Comparison of ENCODE assay signal across 8 mouse cellular contexts in the genomic region with DNA sequence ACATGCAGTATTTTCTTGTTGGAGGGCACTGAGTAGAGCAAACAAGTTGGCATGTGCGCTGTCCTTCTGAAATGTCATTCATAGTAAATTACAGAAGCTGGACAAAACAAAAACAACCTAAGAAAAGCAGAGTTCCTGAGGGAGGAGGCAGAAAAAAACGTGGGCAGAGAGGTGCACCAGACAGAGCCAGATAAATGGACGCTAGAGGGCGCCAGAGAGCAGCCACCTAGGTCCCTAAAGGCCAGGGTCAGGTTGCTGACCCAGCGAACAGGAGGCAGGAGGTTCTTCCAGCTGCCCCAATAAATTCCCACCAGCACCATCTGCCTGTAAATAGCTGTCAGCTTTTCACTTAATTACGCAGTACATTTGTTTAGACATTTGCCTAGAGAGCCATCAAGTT.
DNase-seq lines count a peak whose midpoint lies in the region; TF ChIP-seq lines count a peak whose summit lies in the region.
"Had no signal": no experiment of that assay in that cellular context is flagged by ENCODE, and none has a peak within 500 bp of the region (broad histone marks: within the 10 kb centered on the region; RNA-seq: fewer than 3 reads in every experiment).

No protein-coding gene starts in this region.

- H3K27me3 ChIP-seq in E14TG2a.4 (ENCODE audit: insufficient read depth, low read length): no peaks in the 10 kb centered on the region
- no peaks in the 10 kb centered on the region for H3K27me3 ChIP-seq in small intestine, adult 2 months (ENCODE audit: control insufficient read depth, insufficient read depth, low read length)
- H3K27me3 ChIP-seq: heart, embryonic 13.5 days had no signal

- DNase-seq in layer of hippocampus, postnatal 10 days (ENCODE audit: low spot score in 2 of 2): peak; percentile 32 to 33
- DNase-seq in layer of hippocampus, postnatal 36 days: no peak
- DNase-seq in NIH3T3 (ENCODE audit: low read depth): peak; percentile 14
- peak; percentile 40 to 69 for DNase-seq in cerebellum, postnatal 25 days
- DNase-seq in layer of hippocampus, postnatal 25 days (ENCODE audit: extremely low spot score in 1 of 2, low spot score in 1 of 2): peak; percentile 17 to 49

- no peaks in the 10 kb centered on the region for H3K4me1 ChIP-seq in E14TG2a.4 (replicated peaks; ENCODE audit: low read depth, low read length)
- no peaks in the 10 kb centered on the region for H3K4me1 ChIP-seq in small intestine, adult 2 months (ENCODE audit: control insufficient read depth, insufficient read depth, insufficient read length, low read length)
- H3K4me1 ChIP-seq: heart, embryonic 13.5 days had no signal

- 22% methylated on average over 6 of the region's 6 CpGs for WGBS in small intestine, adult 2 months

- TF ChIP-seq CTCF in E14TG2a.4 (conservative IDR thresholded peaks at IDR 0.05; ENCODE audit: low read length): peak; percentile 93
- TF ChIP-seq CTCF in small intestine, adult 2 months (IDR thresholded peaks at IDR 0.05; ENCODE audit: extremely low read depth, insufficient read length, insufficient replicate concordance, low read depth, low read length): peak; percentile 35; the same call in 1 of the 2 replicates

- TF ChIP-seq POLR2A in small intestine, adult 2 months (IDR thresholded peaks at IDR 0.05; ENCODE audit: low read depth, low read length): no peak

- no peak overlapping the region for H3K27ac ChIP-seq in small intestine, adult 2 months (ENCODE audit: insufficient read depth, low read depth, low read length)
- H3K27ac ChIP-seq: heart, embryonic 13.5 days had no signal

- H3K4me3 ChIP-seq in E14TG2a.4 (replicated peaks; ENCODE audit: low read length): no peak overlapping the region
- no peak overlapping the region for H3K4me3 ChIP-seq in small intestine, adult 2 months (ENCODE audit: low read depth, low read length)
- H3K4me3 ChIP-seq: heart, embryonic 13.5 days had no signal

- no peaks in the 10 kb centered on the region for H3K9me3 ChIP-seq in E14TG2a.4 (ENCODE audit: low read length)
- H3K9me3 ChIP-seq: heart, embryonic 13.5 days had no signal

- H3K36me3 ChIP-seq in E14TG2a.4 (ENCODE audit: insufficient read depth, low read length): no peaks in the 10 kb centered on the region
- H3K36me3 ChIP-seq in small intestine, adult 2 months (ENCODE audit: control insufficient read depth, insufficient read depth, low read length): no peaks in the 10 kb centered on the region
- H3K36me3 ChIP-seq: heart, embryonic 13.5 days had no signal

Comparison
In these comparisons a context has a peak if more than half of its experiments do, and no peak if none do; other contexts are left out.
1. DNase-seq: peak in layer of hippocampus, postnatal 10 days (2 of 2), NIH3T3 (single experiment), cerebellum, postnatal 25 days (2 of 2) and layer of hippocampus, postnatal 25 days (2 of 2); none in layer of hippocampus, postnatal 36 days (0 of 2).